Mouse (Mus musculus) midbrain, postnatal 0 days (tissue): ENCODE measurements around the gene Nsun2. TPM values are rescaled to one million over a fixed set of nuclear protein-coding genes. Genes with fewer than 3 reads are reported as not detected.
"Not testable (repeated sequence)": the region's sequence is repeated elsewhere in the genome, so short reads cannot be mapped to it uniquely, and the experiment has no call there.

Source experiments
- ATAC-seq: fragments of 200-750 bp; cut with Nextera tagmentation; 2 replicates; pipeline ENCODE4 v1.8.0; 2017; ENCODE audit warnings: moderate number of reproducible peaks, mild to moderate bottlenecking, moderate TSS enrichment, moderate library complexity; ENCODE audit not compliant: low FRiP score
- DNase-seq: peaks from one replicate; pipeline ENCODE4 v3.0.0-alpha.2; 2015; ENCODE audit warnings: low spot score
- H3K27ac ChIP-seq: fragments of 300-500 bp; sonication (generic); 2 replicates; pipeline ENCODE4 v1.5.1; 2014; ENCODE audit warnings: low read depth, mild to moderate bottlenecking, low read length, mixed read lengths
- H3K27me3 ChIP-seq: fragments of 300-500 bp; sonication (generic); 2 replicates; pipeline ENCODE4 v1.6.1; 2014; ENCODE audit warnings: low read length, control low read depth, mixed read lengths; ENCODE audit not compliant: insufficient read depth
- H3K36me3 ChIP-seq: fragments of 300-500 bp; sonication (generic); 2 replicates; pipeline ENCODE4 v1.6.1; 2014; ENCODE audit warnings: low read length, control low read depth, mixed read lengths; ENCODE audit not compliant: insufficient read depth
- H3K4me1 ChIP-seq: fragments of 300-500 bp; sonication (generic); 2 replicates; pipeline ENCODE4 v1.6.1; 2014; ENCODE audit warnings: mild to moderate bottlenecking, control low read depth, antibody characterized with exemption, low read length, mixed read lengths; ENCODE audit not compliant: insufficient read depth
- H3K4me2 ChIP-seq: fragments of 300-500 bp; sonication (generic); 2 replicates; pipeline ENCODE4 v1.6.1; 2014; ENCODE audit warnings: low read depth, mild to moderate bottlenecking, low read length, mixed read lengths; ENCODE audit not compliant: poor library complexity, severe bottlenecking
- H3K4me3 ChIP-seq: fragments of 300-500 bp; sonication (generic); 2 replicates; pipeline ENCODE4 v1.5.1; 2014; ENCODE audit warnings: low read depth, mild to moderate bottlenecking, low read length, moderate library complexity
- H3K9ac ChIP-seq: fragments of 300-500 bp; sonication (generic); replicated peaks from 2 replicates; pipeline ENCODE4 v1.6.1; 2014; ENCODE audit warnings: mild to moderate bottlenecking, low read length, moderate library complexity, mixed read lengths; ENCODE audit not compliant: poor library complexity, severe bottlenecking
- H3K9me3 ChIP-seq: fragments of 300-500 bp; sonication (generic); 2 replicates; pipeline ENCODE4 v1.6.1; 2016; ENCODE audit warnings: low read length, control low read depth
- CTCF ChIP-seq: IDR thresholded peaks from 2 replicates; pipeline ENCODE4 v1.5.1; 2016; ENCODE audit warnings: antibody characterized with exemption, mild to moderate bottlenecking
- WGBS: fragments of 180-500 bp; shearing (Covaris S2); extraction: QIAGEN DNeasy Blood & Tissue Kit; methylation state at CpG from one replicate; pipeline ENCODE4 v1.1.7; 2014; 5-methylcytosine and 5-hydroxymethylcytosine counted together
- polyA plus RNA-seq: library from polyadenylated mRNA; unstranded; fragments of >200 nt; fragmentation: Nextera tagmentation; extraction: Ambion mirVana; gene quantifications from 2 replicates; pipeline ENCODE4 v1.2.1, GENCODE M21; 2015
- total RNA-seq: library from RNA; depleted of rRNA; stranded (reverse); fragments of >200 nt; gene quantifications from 2 replicates; pipeline ENCODE4 v1.2.3, GENCODE M21; 2014

Gene Nsun2
- total and polyA plus RNA-seq, 2 experiments from 2014 or later, result 60.2 to 60.3 TPM

DNA sequence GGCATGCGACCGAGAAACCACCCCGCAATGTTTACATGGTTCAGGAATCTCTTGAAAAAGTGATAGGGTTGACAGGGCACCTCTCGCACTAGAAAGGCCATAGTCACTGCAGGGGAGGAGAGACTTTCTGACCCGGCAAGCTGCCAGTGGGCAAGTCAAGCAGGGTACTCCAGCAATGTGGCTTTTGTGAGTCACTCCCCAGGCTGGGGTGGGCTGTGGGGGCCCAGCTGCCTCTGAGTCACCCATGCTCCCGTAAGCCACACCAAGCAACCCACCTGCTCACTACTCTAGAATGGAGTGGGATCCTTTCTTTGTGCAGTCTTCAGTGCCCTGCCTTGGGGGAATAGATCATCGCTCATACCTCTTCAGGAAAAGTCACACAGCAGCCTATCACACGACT, 59.9 kb downstream of the Nsun2 start:
- DNase-seq, result no peak
- no peaks in the 10 kb centered on the region for H3K9me3 ChIP-seq
- no peak; the same call in 1 of the 2 replicates for ATAC-seq

DNA sequence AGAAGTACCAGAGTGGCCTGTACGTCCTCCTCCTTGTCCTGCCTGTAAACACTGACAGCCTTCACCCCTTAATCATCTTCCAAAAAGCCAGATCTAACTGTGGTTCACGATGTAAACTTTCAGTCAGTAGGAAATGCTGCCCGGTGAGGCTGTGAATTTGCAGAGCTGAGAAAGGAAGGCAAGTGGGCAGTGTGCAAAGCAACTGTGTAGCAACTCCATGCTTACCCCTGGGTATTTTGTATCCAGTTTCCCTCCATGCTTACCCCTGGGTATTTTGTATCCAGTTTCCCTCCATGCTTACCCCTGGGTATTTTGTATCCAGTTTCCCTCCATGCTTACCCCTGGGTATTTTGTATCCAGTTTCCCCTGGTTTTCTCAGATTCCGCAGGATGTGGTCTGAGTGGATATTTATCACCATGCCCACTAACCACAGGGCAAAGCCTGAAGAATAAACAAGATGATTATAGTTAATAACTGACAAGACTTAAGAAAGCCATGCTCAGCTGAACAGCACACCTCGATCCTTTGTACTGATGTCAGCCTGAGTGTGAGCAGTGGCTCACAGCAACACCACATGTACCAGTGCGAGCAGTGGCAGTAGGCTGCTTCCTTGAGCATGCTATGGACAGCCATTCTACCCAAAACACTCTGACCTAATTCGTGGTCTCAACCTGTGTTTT, 61.2 kb downstream of the Nsun2 start:
- Histone ChIP-seq H3K4me1 (no peaks in the 10 kb centered on the region), H3K9me3 (no peaks in the 10 kb centered on the region), H3K27me3 (no peaks in the 10 kb centered on the region), H3K4me3 (no peak overlapping the region), H3K27ac (no peak overlapping the region), H3K4me2 (no peak overlapping the region), H3K36me3 (no peaks in the 10 kb centered on the region; the same call in 1 of the 2 replicates), H3K9ac (no peak overlapping the region)
- TF ChIP-seq CTCF, result no peak
- WGBS, result 92% methylated on average over 7 of the region's 7 CpGs
- DNase-seq (no peak), ATAC-seq (no peak)

More for the DNA sequence above, 59.9 kb downstream of the Nsun2 start:
- no peaks in the 10 kb centered on the region for H3K27me3 ChIP-seq
- no peaks in the 10 kb centered on the region; the same call in 1 of the 2 replicates for H3K36me3 ChIP-seq
- H3K9ac ChIP-seq, result no peak overlapping the region
- H3K4me2 ChIP-seq, result no peak overlapping the region
- no peaks in the 10 kb centered on the region for H3K4me1 ChIP-seq
- no peak for TF ChIP-seq CTCF
- 86% methylated on average over 8 of the region's 8 CpGs for WGBS
- H3K27ac ChIP-seq, result no peak overlapping the region
- H3K4me3 ChIP-seq, result no peak overlapping the region

DNA sequence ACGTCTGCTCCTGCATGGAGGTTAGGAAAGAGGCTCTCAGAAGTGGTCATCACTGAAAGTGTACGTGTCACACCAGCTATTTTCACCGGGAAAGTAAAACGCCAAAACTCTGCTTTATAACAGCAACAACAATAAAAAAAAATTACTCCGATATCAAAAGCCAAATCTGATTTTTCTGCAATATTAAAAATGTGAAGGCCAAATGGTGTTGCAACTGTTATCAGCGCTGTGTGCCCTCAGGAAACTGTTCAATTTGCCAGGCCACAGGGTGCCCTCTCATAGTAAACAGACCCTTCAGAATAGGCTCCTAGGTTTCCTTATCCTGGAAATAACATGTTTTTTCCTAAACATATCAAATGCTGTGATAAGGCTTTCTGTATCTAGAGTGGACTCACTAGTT, 62.4 kb downstream of the Nsun2 start:
- Histone ChIP-seq H3K27ac (no peak overlapping the region), H3K4me1 (no peaks in the 10 kb centered on the region), H3K4me3 (no peak overlapping the region), H3K9me3 (no peaks in the 10 kb centered on the region), H3K9ac (no peak overlapping the region), H3K4me2 (no peak overlapping the region), H3K36me3 (no peaks in the 10 kb centered on the region; the same call in 1 of the 2 replicates), H3K27me3 (no peaks in the 10 kb centered on the region)
- ATAC-seq (no peak), DNase-seq (no peak)
- WGBS, result 93% methylated on average over 6 of the region's 6 CpGs
- no peak for TF ChIP-seq CTCF

DNA sequence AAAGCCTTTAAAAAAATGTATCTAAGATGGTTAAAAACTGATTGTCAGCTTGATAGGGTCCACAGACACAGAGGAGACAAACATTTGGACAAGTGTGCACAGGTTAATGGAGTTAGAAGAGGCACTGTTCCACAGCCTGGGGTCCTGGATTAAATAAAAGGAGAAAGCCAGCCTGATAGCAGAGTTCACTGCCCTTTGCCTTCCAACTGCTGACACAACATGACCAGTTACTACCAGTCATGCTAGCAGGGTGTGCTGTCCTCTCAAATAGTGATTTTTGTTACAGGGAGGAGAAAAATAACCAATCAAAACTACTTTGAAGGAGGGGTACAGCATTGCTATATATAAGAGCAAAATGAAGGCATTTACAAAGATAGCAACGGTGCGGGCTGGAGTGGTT, 63.0 kb downstream of the Nsun2 start:
- H3K27me3 ChIP-seq, result no peaks in the 10 kb centered on the region
- H3K4me2 ChIP-seq, result no peak overlapping the region
- 95% methylated on average over 2 of the region's 2 CpGs for WGBS
- ATAC-seq, result no peak
- H3K9ac ChIP-seq, result no peak overlapping the region
- DNase-seq, result no peak
- no peaks in the 10 kb centered on the region; the same call in 1 of the 2 replicates for H3K36me3 ChIP-seq
- no peak overlapping the region for H3K4me3 ChIP-seq
- no peak overlapping the region for H3K27ac ChIP-seq
- no peak for TF ChIP-seq CTCF
- no peaks in the 10 kb centered on the region for H3K4me1 ChIP-seq
- H3K9me3 ChIP-seq, result no peaks in the 10 kb centered on the region

DNA sequence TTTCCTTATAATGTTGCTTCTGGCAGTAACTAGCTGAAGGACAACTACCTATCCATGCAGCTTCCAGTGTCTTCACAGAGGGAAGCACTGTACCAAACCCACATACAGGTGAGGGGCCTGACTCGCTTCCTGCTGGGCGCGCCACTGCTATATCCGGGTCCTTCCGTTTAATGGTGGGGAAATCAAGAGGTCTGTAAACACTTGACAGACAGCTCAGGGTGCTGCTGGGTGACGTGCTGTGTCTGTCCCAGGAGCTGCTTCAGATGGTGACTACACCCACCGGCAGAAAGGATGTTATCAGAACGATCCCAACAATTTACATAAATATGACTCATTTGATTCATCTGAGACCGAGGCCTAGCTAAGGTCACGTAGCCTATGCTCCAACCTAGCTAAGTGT, 65.3 kb downstream of the Nsun2 start:
- Histone ChIP-seq H3K9ac (no peak overlapping the region), H3K27ac (no peak overlapping the region), H3K4me1 (no peaks in the 10 kb centered on the region), H3K27me3 (no peaks in the 10 kb centered on the region), H3K4me2 (no peak overlapping the region), H3K9me3 (no peaks in the 10 kb centered on the region), H3K4me3 (no peak overlapping the region), H3K36me3 (no peaks in the 10 kb centered on the region)
- ATAC-seq (no peak), DNase-seq (no peak)
- 95% methylated on average over 10 of the region's 10 CpGs for WGBS
- no peak for TF ChIP-seq CTCF

DNA sequence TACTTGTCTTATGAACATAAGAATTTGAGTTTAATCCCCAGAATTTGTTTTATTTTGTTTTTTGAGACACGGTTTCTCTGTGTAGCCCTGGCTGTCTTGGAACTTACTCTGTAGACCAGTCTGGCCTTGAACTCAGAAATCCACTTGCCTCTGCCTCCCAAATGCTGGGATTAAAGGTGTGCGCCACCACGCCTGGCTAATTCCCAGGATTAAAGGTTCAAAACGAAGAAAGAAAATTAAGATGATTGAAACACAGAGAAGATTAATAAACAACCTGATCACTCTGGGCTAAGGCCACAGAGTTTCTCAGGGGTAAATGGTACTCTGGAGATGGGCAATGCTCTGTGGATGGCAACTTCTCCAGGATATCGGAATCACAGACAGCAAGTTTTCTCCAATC, 67.3 kb downstream of the Nsun2 start:
- H3K9me3 ChIP-seq, H3K4me1 ChIP-seq, H3K27me3 ChIP-seq, H3K36me3 ChIP-seq, DNase-seq, ATAC-seq, H3K9ac ChIP-seq, H3K4me2 ChIP-seq, H3K4me3 ChIP-seq, H3K27ac ChIP-seq: not testable (repeated sequence)
- WGBS, result 89% methylated on average over 5 of the region's 5 CpGs
